Mouse (Mus musculus) brain, adult 2 months (tissue): ENCODE measurements around the gene Cald1.
A peak's percentile ranks its signal among the peaks of the same experiment; 100 is the strongest.

Source experiments
- DNase-seq: peaks from one replicate; pipeline ENCODE4 v3.0.0; 2011; ENCODE audit warnings: low read depth, low spot score

Cald1 gene

GRCm38 (mm10) chr6:34664749-34665148 is 66.4 kb downstream of the Cald1 start:
- no peak for DNase-seq

DNA sequence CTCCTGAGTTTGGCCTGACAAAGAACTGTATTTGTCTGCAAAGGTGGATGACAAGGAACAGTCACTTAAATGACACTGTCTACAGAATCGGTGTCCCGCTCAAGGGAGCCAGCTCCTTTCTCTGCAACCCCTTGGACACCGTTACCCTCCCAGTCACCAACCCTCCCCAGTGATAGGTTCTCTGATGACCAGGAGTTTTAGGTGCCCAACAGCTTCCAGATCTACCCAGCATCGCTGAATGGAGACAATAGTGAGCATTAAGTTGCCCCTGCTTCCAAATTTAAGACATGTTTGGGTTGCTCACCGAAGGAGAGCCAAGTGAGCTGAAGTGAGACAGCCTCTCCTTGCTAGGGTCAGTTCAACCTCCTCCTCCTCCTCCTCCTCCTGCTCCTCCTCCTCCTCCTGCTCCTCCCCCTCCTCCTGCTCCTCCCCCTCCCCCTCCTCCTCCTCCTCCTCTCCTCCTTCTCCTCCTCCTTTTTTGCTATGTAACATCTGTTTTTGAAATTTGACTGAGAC is 70.5 kb downstream of the Cald1 start:
- DNase-seq, result no peak

GRCm38 (mm10) chr6:34671355-34671754 is 73.1 kb downstream of the Cald1 start:
- DNase-seq, result no peak

DNA sequence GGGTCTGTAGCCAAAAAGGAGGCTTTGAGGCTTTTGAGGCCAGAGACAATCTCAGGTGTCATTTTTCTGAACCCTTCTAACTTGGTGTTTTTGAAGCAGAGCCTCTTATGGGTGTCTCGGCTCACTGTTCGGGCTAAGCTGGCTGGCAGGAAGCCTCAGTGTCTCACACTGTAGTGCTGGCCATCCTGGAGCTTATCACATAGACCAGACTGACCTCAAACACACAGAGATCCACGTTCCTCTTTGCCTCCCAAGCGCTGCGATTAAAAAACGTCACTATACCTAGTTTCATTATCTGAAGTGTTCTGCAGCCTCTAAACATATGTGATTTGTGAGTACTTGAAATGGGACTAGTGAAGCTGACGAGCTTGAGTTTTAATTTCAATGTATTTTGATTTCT is 76.1 kb downstream of the Cald1 start:
- no peak for DNase-seq

GRCm38 (mm10) chr6:34674897-34675296 is 76.6 kb downstream of the Cald1 start:
- DNase-seq, result no peak

- DNase-seq, result no peak
Measured at GRCm38 (mm10) chr6:34682126-34682525, 83.8 kb downstream of the Cald1 start.

DNA sequence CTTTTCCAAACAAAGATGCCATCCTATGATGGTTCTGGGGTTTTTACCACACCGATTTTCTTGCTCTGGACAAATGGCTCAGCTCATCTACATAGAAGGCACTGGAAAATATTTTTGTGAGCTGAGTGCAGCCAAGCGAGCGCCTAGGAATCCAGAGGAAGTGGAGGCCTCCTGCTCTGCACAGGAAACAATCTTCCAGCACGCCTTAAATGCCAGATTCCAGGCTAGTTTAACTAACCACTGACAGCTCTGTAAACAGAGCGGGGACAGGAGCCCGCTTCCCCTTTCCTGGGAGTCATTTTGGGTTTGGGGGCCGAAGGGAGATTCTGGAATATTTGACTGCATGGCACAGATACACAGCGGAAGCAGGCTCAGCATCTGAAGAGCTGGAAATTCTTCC is 86.6 kb downstream of the Cald1 start:
- no peak for DNase-seq

- no peak for DNase-seq
Measured at GRCm38 (mm10) chr6:34688971-34689370, 90.7 kb downstream of the Cald1 start.

DNA sequence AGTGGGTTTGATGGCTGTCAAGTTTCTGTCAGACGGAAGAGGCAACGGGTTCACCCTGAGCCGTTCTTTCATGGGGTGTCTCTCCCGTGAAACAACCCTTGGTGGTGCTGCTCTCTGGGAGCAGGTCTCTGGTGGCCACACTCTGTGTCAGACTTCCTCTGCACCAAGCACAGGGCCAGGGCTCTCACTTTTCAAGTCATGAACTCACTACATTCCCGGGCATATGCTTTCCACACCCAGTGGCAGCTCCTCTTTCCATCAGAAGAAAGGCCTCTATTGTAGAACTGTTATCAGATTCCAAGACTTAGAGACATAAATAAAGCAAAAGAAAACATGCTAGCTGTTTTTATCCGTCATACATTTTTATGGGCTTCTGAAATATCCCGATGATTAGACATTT is 93.1 kb downstream of the Cald1 start:
- peak; percentile 17 for DNase-seq

DNA sequence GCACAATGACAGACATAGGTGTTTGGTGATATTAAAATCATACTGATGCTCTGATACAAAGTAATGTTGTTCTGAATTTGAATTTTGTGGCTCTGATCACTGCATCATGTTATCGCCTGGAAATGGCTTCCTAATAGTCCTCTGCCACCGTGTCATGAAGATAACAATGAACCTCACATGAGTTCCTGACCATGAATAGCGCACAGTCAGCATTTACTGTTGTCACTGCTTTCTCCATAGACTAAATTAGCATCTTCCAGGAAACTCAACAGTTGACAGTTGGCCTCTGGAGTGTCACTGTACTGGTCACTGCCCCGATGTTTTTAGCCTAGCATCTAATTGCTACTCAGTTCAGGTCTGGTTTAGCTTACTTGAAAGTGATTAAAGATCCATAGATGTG is 95.8 kb downstream of the Cald1 start:
- DNase-seq, result no peak

GRCm38 (mm10) chr6:34703421-34704120 is 105.3 kb downstream of the Cald1 start:
- no peak for DNase-seq

GRCm38 (mm10) chr6:34707521-34707920 is 109.2 kb downstream of the Cald1 start:
- no peak for DNase-seq

DNA sequence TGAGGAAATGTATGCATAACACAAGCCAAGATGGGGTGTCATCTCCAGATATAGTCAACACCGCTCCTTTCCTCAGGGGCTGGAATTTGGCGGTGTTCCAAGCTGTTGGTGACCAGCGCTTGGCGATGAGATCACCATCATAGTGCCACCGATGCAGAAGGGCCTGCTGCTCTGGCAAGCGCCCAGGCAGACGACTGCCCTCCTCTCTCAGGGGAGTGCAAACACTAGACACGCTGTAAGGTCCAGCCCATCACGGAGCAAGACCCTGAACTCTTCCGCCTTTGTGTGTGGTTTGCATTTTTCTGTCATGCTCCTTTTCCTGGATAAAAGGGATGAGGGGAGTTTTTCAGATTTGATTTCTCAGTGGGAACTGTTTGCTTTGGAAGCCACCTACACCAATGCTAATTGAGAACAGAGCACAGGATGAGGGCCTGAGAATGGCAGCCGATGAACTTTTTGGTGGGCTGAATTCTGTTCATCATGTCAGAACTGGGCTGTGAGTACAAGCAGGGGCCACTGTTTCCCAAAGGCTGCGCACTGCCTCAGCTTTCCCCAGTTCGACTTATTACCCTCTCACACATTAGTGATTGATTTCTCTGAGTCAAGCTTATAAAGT is 110.5 kb downstream of the Cald1 start:
- DNase-seq, result peak; percentile 70

DNA sequence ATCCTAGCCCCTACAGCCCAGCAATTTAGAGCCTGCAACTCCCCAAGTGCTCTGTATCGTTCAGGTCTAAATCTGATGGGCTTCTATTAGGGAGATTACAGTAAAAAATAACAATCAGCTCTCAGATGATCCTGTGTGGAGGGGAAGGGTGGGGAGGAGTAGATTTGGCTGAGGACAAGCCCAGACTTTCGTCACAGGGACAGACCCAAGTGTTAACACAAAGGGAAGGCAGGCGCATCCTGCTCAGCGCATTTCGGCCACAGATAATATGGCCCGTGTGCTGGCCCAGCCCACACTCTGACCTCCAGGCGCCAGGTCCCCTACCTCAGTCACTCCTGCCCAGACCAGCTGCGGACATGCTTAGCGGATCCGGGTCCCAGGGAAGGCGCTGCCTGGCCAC is 111.0 kb downstream of the Cald1 start:
- DNase-seq, result peak; percentile 95

- peak; percentile 83 for DNase-seq
Measured at GRCm38 (mm10) chr6:34709946-34710682, 111.8 kb downstream of the Cald1 start.

- peak; percentile 48 for DNase-seq
Measured at GRCm38 (mm10) chr6:34710848-34711247, 112.5 kb downstream of the Cald1 start.

GRCm38 (mm10) chr6:34711620-34712019 is 113.3 kb downstream of the Cald1 start:
- no peak for DNase-seq

DNA sequence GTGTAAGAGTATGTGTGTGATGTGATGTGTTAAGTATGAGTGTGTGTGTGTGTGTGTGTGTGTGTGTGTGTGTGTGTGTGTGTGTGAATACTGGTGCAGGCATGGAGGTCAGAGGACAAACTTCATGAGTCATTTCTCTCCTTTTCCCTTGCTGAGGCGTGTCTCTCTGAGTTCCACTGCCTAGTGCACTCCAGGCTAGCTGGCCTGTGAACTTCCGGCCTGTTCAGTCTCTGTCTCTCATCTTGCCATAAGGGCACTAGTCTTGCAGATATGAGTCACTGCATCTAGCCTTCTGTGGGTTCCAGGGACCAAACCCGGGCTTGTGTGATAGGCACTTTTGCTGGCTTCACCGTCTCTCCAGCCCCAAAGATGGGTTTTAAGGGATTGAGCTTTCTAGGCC is 114.9 kb downstream of the Cald1 start:
- no peak for DNase-seq

DNA sequence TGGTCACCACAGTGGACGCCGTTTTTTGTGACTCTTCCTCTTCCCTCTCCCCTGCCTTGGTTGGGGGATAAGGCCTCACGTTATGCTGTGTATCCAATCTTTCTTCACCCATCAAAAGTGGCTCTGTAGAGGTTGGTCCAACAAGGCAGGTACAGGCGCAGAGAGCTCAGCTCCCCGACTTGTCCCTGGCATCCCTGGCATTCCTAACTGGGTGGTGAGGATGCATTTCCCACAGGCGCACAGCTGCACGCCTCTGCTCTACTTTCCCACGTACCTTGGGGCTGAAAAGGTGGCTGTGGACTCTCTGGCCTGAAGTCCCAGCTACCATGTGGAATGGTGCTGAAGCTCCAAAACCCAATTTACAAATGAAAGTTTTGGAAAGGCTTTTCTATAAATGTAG is 115.5 kb downstream of the Cald1 start:
- no peak for DNase-seq

- DNase-seq, result no peak
Measured at GRCm38 (mm10) chr6:34714612-34715011, 116.3 kb downstream of the Cald1 start.

DNA sequence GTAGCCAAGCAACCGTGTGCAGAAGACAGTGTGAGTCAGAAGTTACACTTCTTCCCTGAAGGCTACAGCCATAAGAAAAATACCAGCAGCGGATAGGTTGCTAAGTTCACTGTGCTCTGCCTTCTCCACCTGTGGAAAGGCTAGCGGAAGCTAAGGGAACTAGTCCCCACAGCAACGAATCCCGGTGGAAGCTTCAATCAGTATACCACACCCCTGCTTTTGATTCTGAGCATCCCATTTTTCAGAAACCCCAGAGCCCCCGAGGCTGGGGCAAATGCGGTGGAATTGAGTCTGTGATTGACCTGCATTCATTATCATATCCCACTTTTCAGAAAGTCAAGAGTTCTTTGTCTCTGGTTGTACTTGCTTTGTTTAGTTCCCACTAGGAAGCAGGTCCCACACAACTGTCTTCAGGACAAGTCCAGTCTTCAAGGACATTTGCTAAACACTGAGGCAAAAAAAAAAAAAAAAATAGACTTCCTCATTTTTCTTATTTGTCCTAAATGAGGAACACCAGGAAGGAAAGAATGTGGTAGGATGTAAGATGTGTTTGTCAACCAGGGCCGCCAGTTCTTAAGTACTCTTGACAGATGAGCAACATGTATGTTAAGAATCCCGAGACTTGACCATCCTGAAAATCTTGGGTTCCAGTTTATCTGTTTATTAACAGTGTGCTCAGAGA is 118.0 kb downstream of the Cald1 start:
- no peak for DNase-seq
